Mouse (Mus musculus) CH12.LX (cell line): Measurements from ENCODE around the gene Cox8a. TPM values are rescaled to one million over a fixed set of nuclear protein-coding genes. Genes with fewer than 3 reads are reported as not detected.

Experiments used
- DNase-seq: peaks from one replicate; pipeline ENCODE4 v3.0.0-alpha.2; 2013; ENCODE audit errors: extremely low read depth
- H3K27ac ChIP-seq: 2 replicates; pipeline ENCODE4 v1.5.1; 2012; ENCODE audit warnings: low read depth, mild to moderate bottlenecking, control low read depth, moderate library complexity; ENCODE audit not compliant: insufficient read depth
- H3K27me3 ChIP-seq: replicated peaks from 2 replicates; pipeline ENCODE3; 2012; ENCODE audit warnings: inconsistent platforms
- H3K36me3 ChIP-seq, 2 experiments: replicated peaks in 1 of 2; 2 replicates each; pipeline versions ENCODE3 to v1.6.1; 2012; ENCODE audit warnings: inconsistent platforms in 1 of 2, low read length in 1 of 2, mild to moderate bottlenecking in 1 of 2, mixed read lengths in 1 of 2, moderate library complexity in 1 of 2; ENCODE audit not compliant: control insufficient read depth in 1 of 2, insufficient read depth in 1 of 2
- H3K4me1 ChIP-seq, 2 experiments: 2 replicates each; pipeline ENCODE4 v1.6.1; 2012; ENCODE audit warnings: inconsistent platforms in 1 of 2, moderate library complexity in 1 of 2; ENCODE audit not compliant: insufficient read depth in 2 of 2, control insufficient read depth in 1 of 2
- H3K4me2 ChIP-seq: 2 replicates; pipeline ENCODE4 v1.6.1; 2012; ENCODE audit warnings: low read depth, mild to moderate bottlenecking, control low read depth; ENCODE audit not compliant: poor library complexity, insufficient read depth, severe bottlenecking
- H3K4me3 ChIP-seq, 3 experiments: fragments of 150-350 bp in 1 of 3; sonication (generic) in 1 of 3; replicated peaks in 1 of 3; 2 replicates each; pipeline versions ENCODE3 to v1.5.1; 2011 to 2012; ENCODE audit warnings: low read depth in 2 of 3, low read length in 2 of 3, mild to moderate bottlenecking in 2 of 3, moderate library complexity in 2 of 3, control low read depth in 1 of 3, improper control_type of control experiment in 1 of 3, inconsistent platforms in 1 of 3, mixed read lengths in 1 of 3; ENCODE audit not compliant: poor library complexity in 1 of 3
- H3K79me2 ChIP-seq: replicated peaks from 2 replicates; pipeline ENCODE4 v1.6.1; 2012; ENCODE audit warnings: mild to moderate bottlenecking, moderate library complexity; ENCODE audit not compliant: control insufficient read depth, poor library complexity, insufficient read depth, severe bottlenecking; ENCODE audit errors: extremely low read depth
- H3K9ac ChIP-seq: 2 replicates; pipeline ENCODE4 v1.6.1; 2012; ENCODE audit warnings: low read depth, mild to moderate bottlenecking, control low read depth, moderate library complexity; ENCODE audit not compliant: insufficient read depth
- H3K9me3 ChIP-seq: replicated peaks from 2 replicates; pipeline ENCODE3; 2012; ENCODE audit warnings: low read length, inconsistent platforms, mixed read lengths
- CHD1 ChIP-seq: IDR thresholded peaks from 2 replicates; pipeline ENCODE4 v1.6.1; 2012; ENCODE audit warnings: low read depth, low read length, improper control_type of control experiment, inconsistent platforms
- CHD2 ChIP-seq: IDR thresholded peaks from 2 replicates; pipeline ENCODE4 v1.6.1; 2011; ENCODE audit warnings: low read length, improper control_type of control experiment
- E2F4 ChIP-seq: IDR thresholded peaks from 2 replicates; pipeline ENCODE4 v1.6.1; 2011; ENCODE audit warnings: low read depth, low read length, improper control_type of control experiment; ENCODE audit not compliant: insufficient replicate concordance
- HCFC1 ChIP-seq: IDR thresholded peaks from 2 replicates; pipeline ENCODE4 v1.6.1; 2012; ENCODE audit warnings: low read depth, mild to moderate bottlenecking, inconsistent platforms, low read length, improper control_type of control experiment
- MAZ ChIP-seq: IDR thresholded peaks from 2 replicates; pipeline ENCODE4 v1.6.1; 2012; ENCODE audit warnings: low read depth, mild to moderate bottlenecking, inconsistent platforms, low read length, improper control_type of control experiment, moderate library complexity
- MXI1 ChIP-seq: IDR thresholded peaks from 2 replicates; pipeline ENCODE4 v1.6.1; 2011; ENCODE audit warnings: mild to moderate bottlenecking, low read depth, low read length, improper control_type of control experiment
- POLR2AphosphoS2 ChIP-seq: IDR thresholded peaks from 2 replicates; pipeline ENCODE4 v1.6.1; 2011; ENCODE audit warnings: low read depth, low read length, improper control_type of control experiment
- RAD21 ChIP-seq: IDR thresholded peaks from 2 replicates; pipeline ENCODE4 v1.6.1; 2011; ENCODE audit warnings: low read depth, mild to moderate bottlenecking, low read length, improper control_type of control experiment, moderate library complexity
- SIN3A ChIP-seq: IDR thresholded peaks from 2 replicates; pipeline ENCODE4 v1.6.1; 2012; ENCODE audit warnings: low read length, improper control_type of control experiment, inconsistent platforms
- TBP ChIP-seq: conservative IDR thresholded peaks from 2 replicates; pipeline ENCODE4 v1.6.1; 2011; ENCODE audit warnings: low read depth, low read length, improper control_type of control experiment
- TCF12 ChIP-seq: IDR thresholded peaks from 2 replicates; pipeline ENCODE4 v1.6.1; 2014; ENCODE audit warnings: low read depth, mild to moderate bottlenecking, inconsistent platforms, low read length, improper control_type of control experiment
- USF1 ChIP-seq: IDR thresholded peaks from 2 replicates; pipeline ENCODE4 v1.6.1; 2014; ENCODE audit warnings: low read depth, mild to moderate bottlenecking, inconsistent platforms, low read length, improper control_type of control experiment
- USF2 ChIP-seq: conservative IDR thresholded peaks from 2 replicates; pipeline ENCODE4 v1.6.1; 2011; ENCODE audit warnings: low read depth, low read length, improper control_type of control experiment
- ZC3H11A ChIP-seq: IDR thresholded peaks from 2 replicates; pipeline ENCODE4 v1.6.1; 2012; ENCODE audit warnings: low read depth, mild to moderate bottlenecking, inconsistent platforms, low read length, improper control_type of control experiment
- ZKSCAN1 ChIP-seq: IDR thresholded peaks from 2 replicates; pipeline ENCODE4 v1.6.1; 2012; ENCODE audit warnings: low read depth, inconsistent platforms, low read length, improper control_type of control experiment, borderline replicate concordance
- ZMIZ1 ChIP-seq: IDR thresholded peaks from 2 replicates; pipeline ENCODE4 v1.6.1; 2012; ENCODE audit warnings: low read depth, mild to moderate bottlenecking, inconsistent platforms, low read length, improper control_type of control experiment
- dilution Hi-C: fragments of 300-500 bp; cut with MboI; formaldehyde crosslinking; loops from 2 replicates; pipeline ENCODE4 v1.14.3; 2020; ENCODE audit warnings: low sequenced_read_pairs; ENCODE audit not compliant: extremely low pct_unique_long_range_greater_than_20kb, extremely low pct_ligation_motif_present
- in situ Hi-C: fragments of 300-500 bp; cut with MboI; formaldehyde crosslinking; loops from 3 replicates; pipeline ENCODE4 v1.14.3; 2019; ENCODE audit warnings: low sequenced_read_pairs, low pct_ligation_motif_present, low pct_unique_long_range_greater_than_20kb, mixed read lengths
- polyA plus RNA-seq: library from polyadenylated mRNA; unstranded; fragments of >175 nt; gene quantifications from 2 replicates; pipeline ENCODE4 v1.2.1, GENCODE M21; 2012; ENCODE audit warnings: low read depth; ENCODE audit not compliant: insufficient read length
- total RNA-seq, 2 experiments: library from RNA; depleted of rRNA; stranded (reverse); fragments of 300-350 nt in 1 of 2; fragments of >200 nt in 1 of 2; gene quantifications; 2 replicates each; pipeline ENCODE4 v1.2.3; 2012 to 2014

Cox8a gene
- total and polyA plus RNA-seq, 3 experiments, result 326 to 896 (median 822) TPM

DNA sequence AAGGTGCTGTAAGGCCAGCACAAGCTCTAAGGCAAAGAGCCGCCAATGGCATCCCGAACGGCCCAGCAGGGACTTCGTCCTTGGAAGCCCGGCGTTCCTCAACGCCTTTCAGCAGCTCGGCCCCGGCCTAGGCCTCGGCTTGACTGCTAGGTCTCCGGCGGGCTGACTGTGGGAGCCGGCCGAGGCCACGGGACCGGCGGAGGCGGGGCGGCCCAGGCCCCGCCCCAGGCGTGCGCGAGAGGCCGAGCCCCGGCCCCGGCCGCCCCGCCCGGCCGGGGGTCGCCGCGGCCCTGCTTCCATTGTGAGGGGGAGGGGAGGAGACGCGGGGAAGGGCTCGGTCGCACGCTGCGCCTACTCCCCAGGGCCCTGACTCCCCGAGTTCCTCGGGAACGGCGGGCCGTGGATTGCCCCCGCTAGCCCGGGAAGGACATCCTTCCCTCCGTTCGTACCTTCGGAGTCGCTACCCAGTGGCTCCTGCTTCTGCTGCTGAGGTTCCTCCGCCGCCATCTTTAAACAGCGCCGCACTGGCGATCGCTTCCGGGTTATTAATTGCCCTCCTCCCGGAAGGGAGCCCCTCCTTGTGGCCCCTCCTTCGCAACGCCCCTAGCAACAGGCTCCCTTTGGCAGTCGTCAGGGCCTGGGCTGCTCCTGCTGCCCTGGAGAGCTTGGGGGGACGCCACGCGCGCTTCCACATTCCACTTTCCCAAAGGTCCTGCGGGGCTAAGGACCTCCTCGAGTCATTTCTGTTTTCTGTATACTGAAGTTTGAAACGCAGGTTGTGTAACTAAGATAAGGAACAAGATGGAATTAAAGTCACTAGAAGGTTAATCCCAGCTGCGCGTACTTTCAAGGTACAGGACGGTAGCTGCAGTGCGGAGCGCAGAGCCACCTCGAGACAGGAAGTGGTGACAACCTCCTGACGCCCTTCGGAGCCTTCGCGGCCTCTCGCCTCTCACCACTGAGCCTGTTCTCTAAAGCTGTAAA lies 11.4 kb downstream of the Cox8a start, which contains the start of gene Otub1 (continued):
- peak; percentile 91 for TF ChIP-seq TCF12
- TF ChIP-seq, all 38 proteins: peak for 26

DNA sequence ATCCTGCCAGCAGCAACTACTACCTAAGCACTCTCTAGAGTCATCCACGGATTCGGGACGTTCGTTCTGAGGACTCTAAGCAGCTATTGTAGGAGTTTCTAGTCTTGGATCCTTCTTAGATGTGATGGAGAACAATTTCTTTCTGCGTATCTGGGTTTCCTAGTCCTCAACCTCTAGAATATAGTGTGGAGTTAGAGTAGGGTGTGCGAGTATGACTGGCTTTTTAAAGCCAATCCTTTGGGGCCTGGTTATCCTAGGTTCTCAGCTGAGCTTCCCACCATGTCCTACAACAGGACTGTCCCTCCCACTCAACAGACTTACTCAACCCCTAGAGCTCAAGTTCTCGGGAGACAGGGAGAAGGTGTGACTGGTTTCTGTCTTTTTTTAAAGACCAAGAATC lies 12.1 kb downstream of the Cox8a start:
- Histone ChIP-seq H3K4me3 (peak overlapping the region; percentile 76 to 91 (median 90)), H3K9ac (peak overlapping the region; percentile 91), H3K9me3 (no peaks in the 10 kb centered on the region), H3K4me1 (peaks cover 8 to 42% of the 10 kb centered on the region in 2 experiments; a peak in 3 of 4 replicates), H3K4me2 (peak overlapping the region; percentile 90), H3K36me3 (peaks cover 37 to 45% of the 10 kb centered on the region in 2 experiments), H3K27me3 (no peaks in the 10 kb centered on the region), H3K79me2 (peaks cover 23% of the 10 kb centered on the region), H3K27ac (0 out of 2 replicates have a peak overlapping the region, but pooled peaks have one; percentile 3)
- in situ Hi-C loops, result loop anchor here (5.0 kb wide), 1 partner anchor 148 kb away; the partner anchor contains the start of gene Macrod1
- dilution Hi-C loops, result no loop called here
- TF ChIP-seq ZC3H11A, result no peak
- no peak for TF ChIP-seq CHD2
- TF ChIP-seq MAZ, result no peak
- no peak for TF ChIP-seq ZMIZ1
- TF ChIP-seq USF2, result no peak
- no peak for TF ChIP-seq E2F4
- TF ChIP-seq USF1, result no peak
- no peak for TF ChIP-seq CHD1
- TF ChIP-seq TBP, result no peak
- no peak for TF ChIP-seq RAD21
- no peak for TF ChIP-seq POLR2AphosphoS2
- TF ChIP-seq HCFC1, result no peak
- no peak for TF ChIP-seq MXI1
- DNase-seq, result no peak

DNA sequence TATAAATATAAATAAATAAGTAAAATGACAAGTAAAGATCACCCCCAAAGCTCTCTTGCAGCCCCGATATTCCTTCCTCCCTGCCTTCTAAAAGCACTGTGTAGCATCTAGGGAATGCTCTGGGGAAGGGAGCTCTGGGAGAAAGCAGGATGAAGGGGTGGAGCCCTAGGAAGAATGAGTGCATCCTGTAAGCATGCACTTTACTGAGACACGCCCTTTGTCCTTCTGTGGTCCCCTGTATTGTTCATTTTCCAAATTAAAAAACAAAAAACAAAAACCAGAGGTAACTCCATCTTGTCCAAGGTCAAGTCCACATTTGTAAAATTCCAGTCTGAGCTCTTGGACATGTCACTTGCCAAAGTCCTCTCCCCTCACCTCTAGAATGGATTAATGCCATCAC lies 12.5 kb downstream of the Cox8a start:
- H3K27ac ChIP-seq, result no peak overlapping the region
- no peaks in the 10 kb centered on the region for H3K9me3 ChIP-seq
- peaks cover 23% of the 10 kb centered on the region for H3K79me2 ChIP-seq
- H3K4me1 ChIP-seq, result peaks cover 8 to 42% of the 10 kb centered on the region in 2 experiments; a peak in 3 of 4 replicates
- peak overlapping the region; percentile 76 to 91 (median 90) for H3K4me3 ChIP-seq
- H3K4me2 ChIP-seq, result peak overlapping the region; percentile 90
- in situ Hi-C loops, result loop anchor here (5.0 kb wide), 1 partner anchor 148 kb away; the partner anchor contains the start of gene Macrod1
- no peak for DNase-seq
- peak overlapping the region; percentile 91 for H3K9ac ChIP-seq
- H3K27me3 ChIP-seq, result no peaks in the 10 kb centered on the region
- TF ChIP-seq ZKSCAN1 (no peak), SIN3A (0 out of 2 replicates have a peak, but pooled peaks have one; percentile 36)
- TF ChIP-seq, all 38 proteins: peak for 1
- peaks cover 41 to 48% of the 10 kb centered on the region in 2 experiments for H3K36me3 ChIP-seq
- dilution Hi-C loops, result no loop called here
